Mouse (Mus musculus) frontal cortex, postnatal 14 days (tissue): ENCODE results near the gene Stat6.

Source experiments
- DNase-seq, 2 experiments: peaks; one replicate each; pipeline ENCODE4 v3.0.0; 2022; ENCODE audit warnings: low spot score in 2 of 2

Gene Stat6

GRCm38 (mm10) chr10:127615034-127615374 is 27.8 kb upstream of the Stat6 start:
- no peak for DNase-seq

- DNase-seq, result no peak
These were observed 27.2 kb upstream of the Stat6 start for GRCm38 (mm10) chr10:127615591-127615990.

- DNase-seq, result no peak
These were observed 26.5 kb upstream of the Stat6 start for GRCm38 (mm10) chr10:127616261-127616679.

- no peak for DNase-seq
These were observed 25.5 kb upstream of the Stat6 start for GRCm38 (mm10) chr10:127617294-127617693.

GRCm38 (mm10) chr10:127618173-127618572 is 24.6 kb upstream of the Stat6 start:
- no peak for DNase-seq

- DNase-seq, result no peak
These were observed 23.6 kb upstream of the Stat6 start for GRCm38 (mm10) chr10:127619119-127619721.

- DNase-seq, result no peak
These were observed 22.8 kb upstream of the Stat6 start for GRCm38 (mm10) chr10:127619941-127620405.

- DNase-seq, result no peak
These were observed 22.2 kb upstream of the Stat6 start, which contains the start of gene Lrp1 for GRCm38 (mm10) chr10:127620406-127621190. TSS of gene Lrp1 (minus strand) at chr10:127621148.

- peak; percentile 83 to 86 for DNase-seq
These were observed 21.4 kb upstream of the Stat6 start for GRCm38 (mm10) chr10:127621191-127622056.

- no peak for DNase-seq
These were observed 20.8 kb upstream of the Stat6 start for GRCm38 (mm10) chr10:127622057-127622392.

- no peak for DNase-seq
These were observed 20.1 kb upstream of the Stat6 start for GRCm38 (mm10) chr10:127622661-127623060.

GRCm38 (mm10) chr10:127623439-127624216 is 19.2 kb upstream of the Stat6 start:
- DNase-seq, result no peak

GRCm38 (mm10) chr10:127626433-127626832 is 16.4 kb upstream of the Stat6 start:
- no peak for DNase-seq

- DNase-seq, result no peak
These were observed 11.2 kb upstream of the Stat6 start for GRCm38 (mm10) chr10:127631261-127632214.

GRCm38 (mm10) chr10:127632668-127633271 is 10.0 kb upstream of the Stat6 start:
- DNase-seq, result no peak

- DNase-seq, result no peak
These were observed 2.4 kb upstream of the Stat6 start for GRCm38 (mm10) chr10:127640421-127640820.

GRCm38 (mm10) chr10:127641861-127642771 is 670 bp upstream of the Stat6 start:
- DNase-seq, result peak in 1 of 2 experiments; percentile 82

- peak in 1 of 2 experiments; percentile 30 for DNase-seq
These were observed 910 bp downstream of the Stat6 start for GRCm38 (mm10) chr10:127643553-127644238.
